Mouse (Mus musculus): Measurements from ENCODE around the gene Dpf3.

Dpf3 gene

DNA sequence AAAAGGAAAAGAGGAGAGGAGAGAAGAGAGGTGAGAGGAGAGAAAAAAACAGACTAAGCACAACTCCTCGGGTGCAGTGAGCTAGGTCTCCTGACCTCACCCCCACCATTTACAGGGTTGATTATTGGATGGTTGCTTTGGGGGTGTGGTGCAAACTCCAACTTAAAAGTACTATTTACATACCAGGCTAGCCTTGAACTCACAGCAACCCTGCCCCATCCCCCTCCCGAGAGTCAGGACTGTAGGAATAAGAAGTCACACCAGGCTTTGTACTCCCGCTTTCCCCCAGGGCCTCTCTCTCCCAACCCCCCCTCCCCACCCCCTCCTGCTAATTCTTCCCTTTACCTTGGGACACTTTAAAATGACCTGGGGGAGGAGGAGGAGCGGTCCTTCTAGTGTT lies 8.8 kb upstream of the Dpf3 start:
- no peak for DNase-seq (ENCODE audit: low spot score)

DNA sequence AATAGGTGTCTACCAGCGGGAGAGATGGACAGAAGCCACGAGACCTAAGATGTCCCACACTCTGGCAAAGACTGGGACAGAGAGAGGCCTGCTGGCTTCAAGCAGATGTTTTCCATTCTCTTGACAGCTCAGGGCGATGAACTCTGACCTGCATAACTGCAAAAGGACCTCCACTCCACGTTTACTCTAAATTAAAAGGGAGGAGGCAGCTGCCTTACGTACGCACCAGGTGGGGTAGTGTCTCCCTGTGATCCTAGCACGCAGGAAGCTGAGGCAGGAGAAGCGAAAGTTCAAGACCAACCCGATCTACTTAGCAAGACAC lies 8.4 kb upstream of the Dpf3 start:
- no peak for DNase-seq (ENCODE audit: low spot score)

DNA sequence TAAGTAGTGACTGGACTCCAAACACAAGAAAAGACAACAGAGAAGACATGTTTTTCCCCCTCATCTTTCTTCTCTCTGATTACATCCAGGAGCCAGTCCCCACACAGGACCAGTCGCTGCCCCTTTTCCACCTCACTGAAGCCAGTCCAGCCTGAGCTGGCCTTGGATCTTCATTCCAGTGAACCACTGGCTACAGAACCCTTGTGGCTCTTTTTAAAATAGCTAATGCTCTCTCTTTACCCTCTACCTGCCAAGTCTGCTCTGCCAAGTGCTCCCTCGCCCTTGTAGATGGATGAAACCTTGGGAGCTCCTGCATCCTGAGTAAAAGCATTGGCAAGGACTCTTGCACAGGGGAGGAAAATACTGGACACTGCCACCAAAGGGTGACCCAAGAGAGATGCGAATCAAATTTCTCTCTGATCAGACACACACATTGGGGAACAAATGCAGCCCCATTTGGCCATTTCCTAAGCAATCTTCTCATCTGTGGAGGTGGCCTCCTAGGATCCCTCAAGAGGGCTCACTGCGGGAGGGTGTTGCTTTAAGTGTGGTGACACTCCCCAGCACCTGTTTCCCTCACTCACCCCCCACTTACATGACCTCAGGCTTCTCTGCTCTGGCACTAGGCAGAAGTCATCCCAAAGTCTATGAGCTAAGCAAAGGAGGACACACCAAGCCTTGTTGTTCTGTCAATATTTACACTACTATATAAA lies 7.9 kb upstream of the Dpf3 start:
- no peak for DNase-seq (ENCODE audit: low spot score)

DNA sequence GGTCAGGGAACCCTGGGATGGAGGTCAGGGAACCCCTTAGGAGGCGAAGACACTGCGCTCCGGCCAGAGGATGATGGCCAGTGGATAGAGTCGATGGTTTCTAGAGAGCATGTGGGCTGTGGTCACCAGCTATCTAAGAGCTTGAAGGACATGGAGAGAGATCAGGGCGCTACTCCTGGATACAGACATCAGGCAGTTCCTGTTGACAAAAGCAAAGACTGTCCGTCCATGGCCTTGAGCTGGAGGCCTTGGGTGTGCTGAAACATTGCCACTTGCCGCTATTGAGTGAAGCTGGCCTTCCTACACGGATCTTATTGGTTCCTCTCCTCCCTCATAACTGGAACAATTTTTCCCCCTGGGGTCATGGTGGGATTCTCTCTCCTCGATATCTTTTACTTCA lies 6.7 kb upstream of the Dpf3 start:
- DNase-seq (ENCODE audit: low spot score) = no peak

DNA sequence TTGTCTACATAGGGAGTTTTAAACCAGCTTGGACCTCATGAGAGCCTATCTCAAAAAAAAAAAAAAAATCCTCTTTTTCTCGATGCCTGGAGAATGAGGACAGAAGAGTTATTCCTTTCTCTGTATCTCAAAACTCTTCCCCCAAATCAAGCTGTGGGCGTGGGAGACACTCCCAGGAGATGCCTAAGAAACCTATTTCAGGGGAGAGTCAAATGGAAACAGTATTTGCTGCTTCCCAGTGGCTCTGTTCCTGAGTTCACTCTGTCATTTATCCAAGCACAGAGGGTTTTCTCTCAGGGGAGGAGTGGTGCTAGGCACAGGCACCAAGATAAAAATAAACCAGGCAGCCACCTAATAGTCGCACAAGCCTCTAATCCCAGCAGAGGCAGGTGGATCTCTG lies 5.3 kb upstream of the Dpf3 start:
- DNase-seq (ENCODE audit: low spot score) = no peak

DNA sequence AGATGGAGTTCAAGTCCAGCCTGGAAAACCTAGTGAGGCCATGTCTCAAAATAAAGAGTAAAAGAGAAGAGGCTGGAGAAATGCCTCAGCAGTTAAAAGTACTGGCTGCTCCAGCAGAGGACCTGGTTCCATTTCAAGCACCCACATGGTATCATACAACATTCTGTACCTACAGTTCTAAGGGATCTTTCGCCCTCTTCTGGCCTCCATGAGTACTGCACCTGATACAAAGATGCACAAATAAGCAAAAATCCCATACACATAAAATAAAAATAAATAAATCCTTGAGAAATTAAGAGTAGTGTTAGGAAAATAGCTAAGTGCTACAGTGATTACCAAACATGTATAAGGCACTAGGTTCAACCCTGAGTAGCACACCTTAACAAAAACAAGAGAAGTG lies 4.1 kb upstream of the Dpf3 start:
- DNase-seq (ENCODE audit: low spot score) = no peak

DNA sequence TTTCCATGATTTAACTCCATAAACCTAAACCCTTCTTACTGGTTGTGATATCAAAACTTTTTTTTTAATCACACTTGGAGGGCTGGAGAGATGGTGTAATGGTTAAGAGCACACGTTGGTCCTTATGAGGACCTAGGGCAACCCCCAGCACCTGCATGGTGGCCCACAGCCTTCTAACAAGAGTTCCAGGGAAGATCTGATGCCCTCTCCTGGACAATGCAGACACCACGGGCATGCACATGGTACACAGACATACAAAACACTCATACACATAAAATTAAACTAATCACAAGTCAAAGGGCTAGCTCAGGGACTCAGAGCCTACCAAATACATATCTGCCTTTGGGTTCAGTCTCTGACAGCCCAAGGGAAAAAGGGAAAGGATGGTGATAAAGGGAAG lies 2.2 kb upstream of the Dpf3 start:
- no peak for DNase-seq (ENCODE audit: low spot score)

DNA sequence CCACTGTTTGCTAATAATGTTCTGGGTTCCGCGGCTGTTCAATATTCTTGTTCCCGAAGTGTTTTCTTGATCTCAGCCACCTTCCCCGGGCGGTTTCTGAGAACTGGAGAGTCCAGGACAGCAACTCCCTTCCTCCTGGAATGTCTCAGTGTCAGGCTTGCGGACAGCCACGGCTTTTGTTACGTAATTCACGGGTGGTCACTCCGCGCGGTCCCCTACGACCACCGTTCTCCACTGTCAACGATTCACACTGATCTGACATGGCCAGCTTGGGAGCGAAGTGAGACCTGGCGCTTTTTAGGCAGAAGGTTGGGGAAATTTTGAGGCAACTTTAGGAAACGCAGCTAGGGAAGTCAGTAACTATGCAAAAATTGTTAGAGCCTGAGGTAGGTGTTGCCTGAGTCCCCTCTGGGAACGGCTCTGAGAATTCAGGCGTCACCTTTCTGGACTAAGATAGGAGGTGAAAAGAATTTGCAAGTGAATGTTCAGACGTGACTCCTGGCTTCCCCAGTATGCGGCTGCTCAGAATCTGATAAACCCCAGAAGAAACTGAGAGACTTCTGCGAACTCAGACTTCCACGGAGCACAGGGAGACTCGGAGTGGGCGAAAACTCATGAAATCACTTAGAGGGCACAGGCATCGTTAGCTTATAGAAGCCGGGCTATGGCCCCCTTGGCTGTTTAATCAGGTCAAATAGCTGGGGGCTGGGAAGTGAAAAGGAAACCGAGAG lies 860 bp upstream of the Dpf3 start:
- DNase-seq (ENCODE audit: low spot score) = no peak

DNA sequence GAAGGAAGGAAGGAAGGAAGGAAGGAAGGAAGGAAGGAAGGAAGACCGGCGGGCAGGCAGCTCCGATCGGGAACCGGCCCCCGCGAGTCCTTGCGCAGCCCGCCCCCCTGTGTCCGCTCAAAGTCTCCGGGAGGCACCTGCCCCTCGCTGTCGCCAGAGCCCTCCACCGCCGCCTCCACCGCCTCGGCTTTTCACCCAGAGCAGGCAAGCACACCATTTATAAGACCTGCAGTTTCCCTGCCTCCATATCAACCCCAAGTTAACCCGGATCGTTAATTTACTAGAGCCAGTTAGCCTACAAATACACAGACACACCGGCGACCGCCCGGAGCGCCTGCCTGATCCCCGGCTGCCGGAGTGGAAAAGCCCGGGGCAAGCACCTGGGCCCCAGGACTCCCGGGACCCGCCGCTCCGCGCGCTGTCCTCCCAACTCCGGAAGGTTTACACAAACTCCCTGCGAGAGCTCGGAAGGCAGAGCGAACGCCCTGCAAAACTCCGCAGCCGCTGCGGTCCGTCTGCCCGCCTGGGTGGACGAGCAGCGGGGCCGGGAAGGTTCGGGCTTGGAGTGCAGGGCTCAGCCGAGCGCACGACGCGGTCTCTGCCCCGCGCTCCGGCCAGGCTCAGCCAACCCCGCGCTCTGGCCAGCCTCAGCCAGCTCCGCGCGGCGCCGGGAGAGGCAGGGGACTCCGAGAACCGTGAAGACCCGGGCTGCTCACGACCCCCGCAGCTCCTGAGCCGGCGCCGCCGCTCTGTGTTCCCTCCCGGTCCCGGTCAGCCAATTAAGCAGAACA lies 650 bp downstream of the Dpf3 start:
- peak; percentile 17 for DNase-seq (ENCODE audit: low spot score)

DNA sequence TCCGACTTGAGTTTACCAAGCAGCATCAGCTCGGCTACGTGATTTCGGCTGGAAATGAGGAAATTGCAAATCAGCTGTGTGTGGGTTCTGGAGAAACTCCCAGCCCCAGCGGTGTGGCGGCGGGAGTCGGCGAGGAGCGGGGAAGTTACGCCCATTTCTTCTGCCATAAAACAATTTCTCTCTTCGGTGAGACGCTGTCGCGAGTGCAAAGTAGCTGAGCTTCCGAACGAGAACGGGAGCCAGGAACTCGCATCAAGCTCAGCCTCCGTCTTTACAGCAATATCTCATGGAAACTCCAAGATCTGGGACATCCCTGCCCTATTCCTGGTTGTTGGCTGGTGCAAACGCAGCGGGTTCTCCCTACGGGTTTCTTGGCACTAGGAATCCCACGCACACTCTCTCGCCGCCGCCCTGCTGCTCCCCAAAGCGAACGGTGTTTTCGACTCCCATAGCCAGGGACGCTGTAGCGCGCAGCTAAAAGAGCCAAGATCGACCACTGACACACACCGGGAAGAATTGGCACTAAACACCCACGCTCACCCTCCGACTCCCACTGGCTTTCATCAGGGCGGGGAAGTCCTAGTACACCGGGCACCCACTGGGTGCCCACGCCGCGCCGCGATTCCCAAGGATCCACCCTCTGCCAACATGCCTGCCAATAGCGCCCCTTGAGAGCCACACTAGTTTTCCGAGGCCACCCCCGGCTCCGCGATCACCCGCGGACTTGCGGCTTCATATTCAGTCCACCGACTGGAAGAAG lies 1.4 kb downstream of the Dpf3 start:
- peak; percentile 46 for DNase-seq (ENCODE audit: low spot score)

DNA sequence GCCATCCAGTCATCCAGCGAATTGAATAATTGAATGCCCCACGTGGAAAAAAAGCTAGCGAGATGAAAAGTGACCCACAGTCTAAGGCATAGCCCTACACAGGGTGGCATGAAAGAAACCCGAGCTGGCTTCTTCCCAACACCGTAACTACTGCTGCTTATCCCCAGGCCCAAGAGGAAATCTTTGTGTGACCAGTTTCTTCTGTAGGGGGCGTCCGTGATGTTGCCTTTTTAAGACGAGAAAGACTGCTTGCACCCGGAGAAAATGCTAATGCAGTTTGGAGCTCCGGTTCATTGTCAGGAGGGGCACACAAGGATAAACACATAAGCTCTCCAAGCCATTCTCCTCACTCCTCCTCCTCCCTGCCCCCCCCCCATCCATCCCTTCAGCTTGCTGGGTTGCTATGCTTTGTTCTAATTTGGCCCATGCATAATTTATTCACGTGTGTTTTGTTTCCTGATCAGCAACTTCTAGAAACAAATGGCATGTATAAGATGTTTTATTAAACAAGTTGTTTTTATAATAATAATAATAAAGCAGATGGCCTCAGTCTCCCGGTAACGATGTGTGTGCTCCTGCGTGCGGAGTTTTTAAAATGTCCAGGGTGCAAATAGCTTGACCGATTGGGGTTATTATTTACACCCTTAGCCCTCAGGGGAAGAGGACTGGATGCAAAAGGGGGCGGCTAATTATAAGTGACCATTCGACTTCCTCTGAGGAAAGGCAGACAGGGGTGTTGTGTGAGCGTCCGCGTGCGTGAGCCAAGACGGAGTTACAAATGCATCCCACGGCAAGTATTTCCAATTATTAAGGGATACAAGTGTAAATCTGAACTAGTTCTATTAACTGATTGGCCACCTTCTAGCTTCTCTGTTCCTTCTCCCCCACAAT lies 2.4 kb downstream of the Dpf3 start:
- peak; percentile 35 for DNase-seq (ENCODE audit: low spot score)

DNA sequence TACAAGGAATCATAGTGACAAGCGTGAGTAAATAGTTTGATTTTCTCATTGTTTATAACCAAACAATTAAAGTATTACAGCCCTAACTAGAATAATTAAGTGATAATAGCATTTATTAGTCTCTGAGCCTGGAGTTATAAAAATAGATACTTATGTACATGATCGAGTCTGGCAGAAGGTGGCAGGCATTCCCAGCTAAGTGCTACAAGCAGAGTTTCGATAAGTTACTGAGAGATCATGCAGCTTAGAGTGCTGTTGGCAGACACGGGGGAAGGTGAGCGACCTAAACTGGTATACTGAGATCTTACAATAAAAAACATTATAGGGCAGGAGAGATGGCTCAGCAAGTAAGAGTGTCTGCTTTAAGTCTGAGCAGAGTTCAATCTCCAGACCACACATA lies 3.9 kb downstream of the Dpf3 start:
- no peak for DNase-seq (ENCODE audit: low spot score)

DNA sequence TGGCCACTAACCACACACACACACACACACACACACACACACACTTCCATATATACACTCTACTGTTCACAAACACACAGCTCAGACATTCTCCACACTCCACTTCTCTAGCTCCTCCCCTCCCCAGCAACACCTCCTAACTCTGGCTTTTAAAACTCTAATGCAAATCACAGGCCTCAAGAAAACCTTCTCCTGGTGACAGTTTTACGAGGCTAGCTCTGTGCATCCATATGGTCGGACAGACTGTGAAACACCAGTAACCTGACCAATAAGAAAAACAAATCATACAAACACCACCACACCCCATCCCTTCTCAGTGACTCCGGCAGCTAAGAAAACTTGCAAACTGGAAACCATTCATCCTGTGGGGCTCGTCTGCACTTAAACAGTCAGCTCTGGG lies 6.1 kb downstream of the Dpf3 start:
- no peak for DNase-seq (ENCODE audit: low spot score)

DNA sequence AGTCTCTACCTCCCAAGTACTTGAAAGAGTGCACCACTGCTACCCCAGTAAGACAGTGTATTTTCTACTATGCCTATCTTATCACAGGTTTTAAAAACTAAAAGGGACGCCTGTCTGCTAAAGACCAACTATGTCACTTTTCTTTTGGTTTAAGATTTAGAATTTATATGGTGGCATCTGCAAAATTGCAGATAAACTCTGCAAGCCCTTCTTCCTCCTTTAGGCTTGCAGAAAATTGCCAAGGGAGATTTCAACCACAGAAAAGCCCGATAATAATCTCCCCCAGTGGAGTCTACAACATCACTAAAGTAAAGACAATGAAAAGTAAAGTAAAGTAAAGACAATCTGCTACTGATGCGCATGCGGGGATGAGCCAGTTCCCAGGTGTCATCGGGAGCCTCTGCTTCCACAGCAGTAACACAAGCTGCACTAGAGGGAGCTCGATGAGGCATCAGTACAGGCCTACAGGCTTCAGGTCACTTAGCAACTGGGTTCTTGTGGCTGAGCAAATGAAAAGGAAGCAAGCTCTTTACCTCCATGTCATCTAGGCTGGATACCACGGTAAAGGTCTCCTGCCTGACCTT lies 7.6 kb downstream of the Dpf3 start:
- no peak for DNase-seq (ENCODE audit: low spot score)

DNA sequence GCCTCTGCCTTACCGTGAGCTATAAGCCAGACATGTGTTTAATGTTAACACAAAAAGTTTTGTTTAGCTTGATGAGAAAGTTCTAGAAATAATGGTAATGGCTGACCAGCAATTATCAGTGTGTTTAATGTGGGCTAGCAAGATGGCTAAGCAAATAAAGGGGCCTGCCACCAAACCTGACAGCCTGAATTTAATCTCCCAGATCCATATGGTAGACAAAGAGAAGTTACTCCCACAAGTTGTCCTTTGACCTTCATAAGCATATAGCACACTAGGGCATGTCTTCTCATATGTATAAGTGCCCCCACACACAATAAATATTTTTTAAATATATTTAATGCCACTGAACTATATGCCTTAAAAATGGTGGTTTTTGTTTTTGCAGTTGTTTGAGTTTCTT lies 8.4 kb downstream of the Dpf3 start:
- no peak for DNase-seq (ENCODE audit: low spot score)

DNA sequence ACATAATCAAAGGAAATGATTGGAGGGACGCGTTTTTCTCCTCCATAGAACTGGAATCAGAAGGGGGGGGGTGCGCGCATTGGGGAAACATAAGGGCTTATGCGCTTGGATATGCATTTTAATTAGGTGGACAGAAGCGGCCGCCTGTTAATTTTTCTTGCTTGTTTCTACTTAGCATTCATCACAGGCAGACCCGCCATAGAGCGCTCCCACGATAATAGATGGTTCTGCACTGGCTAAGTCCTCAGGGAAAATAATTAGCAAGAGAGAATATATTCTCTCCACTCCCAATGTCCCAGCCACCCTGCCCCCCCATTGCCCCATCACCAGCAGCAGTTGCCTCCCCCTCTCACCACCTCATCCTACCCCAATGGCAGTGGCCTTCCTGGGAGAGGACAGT lies 11.2 kb downstream of the Dpf3 start:
- no peak for DNase-seq (ENCODE audit: low spot score)

DNA sequence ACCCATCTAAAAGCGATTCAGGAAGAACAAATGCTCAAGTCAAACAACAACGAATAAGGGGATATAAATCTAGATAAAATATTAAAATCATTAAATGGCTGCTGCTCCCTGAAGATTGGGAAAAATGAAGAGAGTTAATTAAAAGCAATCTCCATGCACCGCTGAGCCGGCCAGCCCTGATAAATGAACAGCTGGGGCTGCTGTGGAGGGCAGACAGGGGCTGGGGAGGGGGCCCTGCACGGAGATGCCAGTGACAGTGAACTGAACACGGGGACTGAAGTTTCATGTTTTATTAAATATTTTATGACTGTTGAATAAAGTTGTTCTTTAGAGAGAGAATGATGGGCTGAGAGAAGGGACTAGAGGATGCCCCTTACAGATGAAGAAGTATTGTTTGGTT lies 12.1 kb downstream of the Dpf3 start:
- no peak for DNase-seq (ENCODE audit: low spot score)

DNA sequence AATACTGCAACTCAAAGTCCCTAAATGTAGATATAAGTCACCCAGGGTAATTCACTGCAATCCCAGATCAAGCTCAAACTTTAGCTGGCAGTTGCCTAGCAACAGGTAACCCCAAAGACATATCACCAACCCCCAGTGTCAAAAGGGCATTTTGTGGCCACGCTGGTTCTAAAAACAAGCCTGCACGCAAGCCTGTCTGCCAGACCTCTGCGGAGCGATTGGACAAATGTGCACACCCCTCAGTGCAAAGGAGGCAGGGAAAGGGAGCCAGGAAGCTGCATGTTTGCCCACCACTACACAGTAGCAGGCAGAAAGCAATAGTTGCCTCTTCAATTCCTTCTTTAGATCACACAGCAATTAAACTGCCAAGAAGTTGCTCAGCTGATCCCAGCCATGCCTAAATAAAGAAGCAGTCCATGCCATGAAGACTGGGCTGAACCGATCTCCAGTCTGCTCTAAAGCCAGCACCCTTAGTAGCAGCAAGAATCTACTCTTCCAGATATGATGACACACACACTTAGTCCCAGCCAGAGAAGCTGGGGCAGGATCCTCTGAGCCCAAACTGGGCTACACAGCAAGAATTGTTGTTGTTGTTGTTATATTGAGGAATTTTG lies 13.4 kb downstream of the Dpf3 start:
- no peak for DNase-seq (ENCODE audit: low spot score)

DNA sequence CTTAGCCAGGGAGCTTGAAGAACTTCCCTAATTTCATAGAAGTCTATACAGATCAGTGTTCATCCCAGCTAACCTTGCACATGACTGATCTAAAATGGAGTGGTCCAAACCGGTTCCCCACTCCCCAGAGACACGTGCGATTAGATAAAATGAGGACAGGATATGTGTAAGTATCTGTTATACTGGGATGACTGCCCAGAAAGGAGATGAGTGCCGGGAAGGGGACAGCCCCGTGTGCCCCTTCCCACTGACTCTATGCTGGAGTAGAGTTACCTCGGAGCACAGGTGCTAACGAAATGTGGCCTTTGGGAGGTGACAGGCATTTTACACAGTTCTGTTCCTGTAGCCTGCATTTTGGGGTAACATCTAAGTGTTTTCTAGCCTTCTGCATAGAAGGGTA lies 15.8 kb downstream of the Dpf3 start:
- DNase-seq (ENCODE audit: low spot score) = no peak

DNA sequence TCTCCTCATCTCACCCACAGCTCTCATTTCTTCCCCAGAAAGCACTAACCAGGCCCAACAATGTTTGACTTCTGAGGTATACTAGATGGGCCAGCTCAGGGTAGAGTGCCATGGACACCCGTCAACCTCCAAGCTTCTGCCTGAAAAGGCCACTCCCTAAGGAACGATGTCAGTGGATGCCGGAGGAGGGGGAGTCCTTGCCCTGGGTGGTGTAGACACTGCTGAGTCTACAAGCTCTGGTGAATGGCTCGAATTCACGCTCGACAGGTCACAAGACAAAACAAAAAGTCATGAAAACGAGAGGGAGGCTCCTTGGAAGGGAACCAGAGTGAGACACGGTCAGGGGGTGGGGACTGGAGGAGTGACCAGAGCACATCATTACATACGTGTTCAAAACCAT lies 17.4 kb downstream of the Dpf3 start:
- no peak for DNase-seq (ENCODE audit: low spot score)

All from layer of hippocampus, adult 11-12 months (tissue).